ENCODE assay signal across 10 mouse cellular contexts in genomic region chr6:127767706-127768493, GRCm38 (mm10). TPM values are rescaled to one million over a fixed set of nuclear protein-coding genes. Genes with fewer than 3 reads are reported as not detected.
DNase-seq lines count a peak whose midpoint lies in the region; ATAC-seq and TF ChIP-seq lines count a peak whose summit lies in the region.
"Had no signal": no experiment of that assay in that cellular context is flagged by ENCODE, and none has a peak within 500 bp of the region (broad histone marks: within the 10 kb centered on the region; RNA-seq: fewer than 3 reads in every experiment).

No protein-coding gene starts in this region.

- whole genome bisulfite sequencing in hindbrain, embryonic 15.5 days: under 1% methylated on average over 47 of the region's 49 CpGs
- under 1% methylated on average over 49 of the region's 49 CpGs for WGBS in limb, embryonic 10.5 days
- WGBS in midbrain, embryonic 13.5 days: under 1% methylated on average over 48 of the region's 49 CpGs
- WGBS in stomach, postnatal 0 days: 1% methylated on average over 48 of the region's 49 CpGs

- no peaks in the 10 kb centered on the region for H3K36me3 ChIP-seq in hindbrain, embryonic 15.5 days
- H3K36me3 ChIP-seq in limb, embryonic 10.5 days: no peaks in the 10 kb centered on the region
- no peaks in the 10 kb centered on the region for H3K36me3 ChIP-seq in midbrain, embryonic 13.5 days
- H3K36me3 ChIP-seq in stomach, postnatal 0 days (ENCODE audit: control insufficient read depth, insufficient read depth, low read length): no peaks in the 10 kb centered on the region

- H3K4me3 ChIP-seq in hindbrain, embryonic 15.5 days: peak overlapping the region; percentile 58
- H3K4me3 ChIP-seq in limb, embryonic 10.5 days: peak overlapping the region; percentile 58
- peak overlapping the region; percentile 76 for H3K4me3 ChIP-seq in midbrain, embryonic 13.5 days (replicated peaks)
- 0 out of 2 replicates have a peak overlapping the region, but pooled peaks have one; percentile 2 for H3K4me3 ChIP-seq in stomach, postnatal 0 days (ENCODE audit: low read depth, low read length)

- TF ChIP-seq EP300 in stomach, postnatal 0 days (optimal IDR thresholded peaks at IDR 0.05): no peak

- 0 out of 2 replicates have a peak, but pooled peaks cover 2% of the 10 kb centered on the region for H3K27me3 ChIP-seq in hindbrain, embryonic 15.5 days
- peaks cover 99% of the 10 kb centered on the region for H3K27me3 ChIP-seq in limb, embryonic 10.5 days (ENCODE audit: low read depth, poor library complexity, severe bottlenecking)
- H3K27me3 ChIP-seq in midbrain, embryonic 13.5 days: peaks cover 21% of the 10 kb centered on the region; the same call in 1 of the 2 replicates
- peaks cover 12% of the 10 kb centered on the region for H3K27me3 ChIP-seq in stomach, postnatal 0 days (ENCODE audit: control insufficient read depth, insufficient read depth, low read length)

- DNase-seq in heart, adult 11 months: peak; percentile 89
- DNase-seq in heart, postnatal 25 days (ENCODE audit: low spot score): no peak
- peak; percentile 48 for DNase-seq in cerebellum, adult 9-11 months
- DNase-seq in frontal cortex, postnatal 36 days (ENCODE audit: low spot score in 2 of 2): peak; percentile 22 to 39
- peak; percentile 90 for DNase-seq in limb, embryonic 10.5 days (ENCODE audit: low spot score)
- DNase-seq in stomach, postnatal 0 days (ENCODE audit: low spot score): peak; percentile 71

- TF ChIP-seq CTCF in stomach, postnatal 0 days (IDR thresholded peaks at IDR 0.05; ENCODE audit: low read depth): no peak; the same call in 1 of the 2 replicates

- no peaks in the 10 kb centered on the region for H3K9me3 ChIP-seq in hindbrain, embryonic 15.5 days
- no peaks in the 10 kb centered on the region for H3K9me3 ChIP-seq in limb, embryonic 10.5 days (replicated peaks)
- H3K9me3 ChIP-seq in midbrain, embryonic 13.5 days: no peaks in the 10 kb centered on the region
- no peaks in the 10 kb centered on the region for H3K9me3 ChIP-seq in stomach, postnatal 0 days (ENCODE audit: control insufficient read depth, low read length)

- peaks cover 57% of the 10 kb centered on the region for H3K4me1 ChIP-seq in hindbrain, embryonic 15.5 days (replicated peaks)
- H3K4me1 ChIP-seq in limb, embryonic 10.5 days: peaks cover 38% of the 10 kb centered on the region
- peaks cover 50% of the 10 kb centered on the region for H3K4me1 ChIP-seq in midbrain, embryonic 13.5 days (replicated peaks)
- H3K4me1 ChIP-seq in stomach, postnatal 0 days (replicated peaks; ENCODE audit: control insufficient read depth, insufficient read depth): no peaks in the 10 kb centered on the region

- peak overlapping the region; percentile 77 for H3K27ac ChIP-seq in hindbrain, embryonic 15.5 days (replicated peaks)
- H3K27ac ChIP-seq in limb, embryonic 10.5 days: no peak overlapping the region
- peak overlapping the region; percentile 80 for H3K27ac ChIP-seq in midbrain, embryonic 13.5 days
- no peak overlapping the region for H3K27ac ChIP-seq in stomach, postnatal 0 days (replicated peaks)

- H3K4me2 ChIP-seq in hindbrain, embryonic 15.5 days: peak overlapping the region; percentile 86
- peak overlapping the region; percentile 92 for H3K4me2 ChIP-seq in midbrain, embryonic 13.5 days (replicated peaks)
- H3K4me2 ChIP-seq in stomach, postnatal 0 days (replicated peaks; ENCODE audit: low read depth): peak overlapping the region; percentile 34

- intact Hi-C loops in heart, postnatal 25 days (cut with DNase I): no loop called here

- peak; percentile 23; the same call in 1 of the 2 replicates for ATAC-seq in hindbrain, embryonic 15.5 days (ENCODE audit: low FRiP score, low read depth)
- ATAC-seq in midbrain, embryonic 13.5 days: peak; percentile 34
- peak; percentile 79 for ATAC-seq in stomach, postnatal 0 days (ENCODE audit: low FRiP score, low TSS enrichment)

- peak overlapping the region; percentile 48 for H3K9ac ChIP-seq in hindbrain, embryonic 15.5 days
- H3K9ac ChIP-seq in midbrain, embryonic 13.5 days (replicated peaks): peak overlapping the region; percentile 78
- no peak overlapping the region for H3K9ac ChIP-seq in stomach, postnatal 0 days (ENCODE audit: low read length)

RNA-seq across cellular contexts. Expression of gene Prmt8, which starts 1.4 kb away (rescaled TPM):
- not detected for total RNA-seq in heart, postnatal 25 days (2021)
- polyA plus RNA-seq in hindbrain, embryonic 15.5 days (2015; fragmentation: Nextera tagmentation; extraction: Ambion mirVana): 33.8 and 34.4 TPM in 2 replicates
- not detected in 2 replicates for polyA plus RNA-seq in limb, embryonic 10.5 days (2016; fragmentation: Nextera tagmentation; extraction: Ambion mirVana)
- polyA plus RNA-seq in midbrain, embryonic 13.5 days (2015; fragmentation: Nextera tagmentation; extraction: Ambion mirVana): 32.1 and 32.7 TPM in 2 replicates
- 0.12 TPM in 1 of 2 replicates, not detected in the other for polyA plus RNA-seq in stomach, postnatal 0 days (2015; fragmentation: Nextera tagmentation; extraction: Ambion mirVana)
- polyA plus RNA-seq: C2C12; spleen, adult 2 months had no signal

Comparison
In these comparisons a context has a peak if more than half of its experiments do, and no peak if none do; other contexts are left out.
1. ATAC-seq: peak in every context shown above with its lines; median percentile 79 in stomach, postnatal 0 days; 34 in midbrain, embryonic 13.5 days; 23 in hindbrain, embryonic 15.5 days.
2. H3K27ac ChIP-seq: peak in hindbrain, embryonic 15.5 days (single experiment) and midbrain, embryonic 13.5 days (single experiment); none in limb, embryonic 10.5 days (single experiment) and stomach, postnatal 0 days (single experiment).
3. H3K4me2 ChIP-seq: peak in every context shown above with its lines; median percentile 92 in midbrain, embryonic 13.5 days; 86 in hindbrain, embryonic 15.5 days; 34 in stomach, postnatal 0 days.
4. H3K4me3 ChIP-seq: peak in every context shown above with its lines; median percentile 76 in midbrain, embryonic 13.5 days; 58 in hindbrain, embryonic 15.5 days; 58 in limb, embryonic 10.5 days; 2 in stomach, postnatal 0 days.
5. RNA of gene Prmt8, which starts 1.4 kb away (polyA plus RNA-seq): 33.8 to 34.4 TPM in hindbrain, embryonic 15.5 days and 32.1 to 32.7 TPM in midbrain, embryonic 13.5 days; 0.12 TPM in stomach, postnatal 0 days and not detected in limb, embryonic 10.5 days; every median in the first group is over 10 times any median in the second.